Mouse (Mus musculus) lung, postnatal 0 days (tissue): ENCODE data around the gene Arhgef11. TPM values are rescaled to one million over a fixed set of nuclear protein-coding genes. Genes with fewer than 3 reads are reported as not detected.

Experiments used
- ATAC-seq: fragments of 200-750 bp; cut with Nextera tagmentation; 2 replicates; pipeline ENCODE4 v1.8.0; 2017; ENCODE audit warnings: moderate library complexity
- DNase-seq: peaks from one replicate; pipeline ENCODE4 v3.0.0-alpha.2; 2016; ENCODE audit warnings: low spot score
- H3K27ac ChIP-seq: fragments of 300-500 bp; sonication (generic); 2 replicates; pipeline ENCODE4 v1.5.1; 2014; ENCODE audit warnings: antibody characterized with exemption, mild to moderate bottlenecking, low read length, mixed read lengths
- H3K27me3 ChIP-seq: fragments of 300-500 bp; sonication (generic); replicated peaks from 2 replicates; pipeline ENCODE4 v1.6.1; 2014; ENCODE audit warnings: low read length, mixed read lengths; ENCODE audit not compliant: insufficient read depth
- H3K36me3 ChIP-seq: fragments of 300-500 bp; sonication (generic); 2 replicates; pipeline ENCODE4 v1.6.1; 2014; ENCODE audit warnings: low read length, mixed read lengths; ENCODE audit not compliant: insufficient read depth
- H3K4me1 ChIP-seq: fragments of 300-500 bp; sonication (generic); 2 replicates; pipeline ENCODE4 v1.6.1; 2014; ENCODE audit warnings: antibody characterized with exemption, low read depth, low read length, mixed read lengths; ENCODE audit not compliant: insufficient read depth
- H3K4me2 ChIP-seq: fragments of 300-500 bp; sonication (generic); replicated peaks from 2 replicates; pipeline ENCODE4 v1.6.1; 2014; ENCODE audit warnings: low read depth, mild to moderate bottlenecking, low read length, moderate library complexity, mixed read lengths
- H3K4me3 ChIP-seq: fragments of 300-500 bp; sonication (generic); 2 replicates; pipeline ENCODE4 v1.5.1; 2014; ENCODE audit warnings: low read depth, low read length
- H3K9ac ChIP-seq: fragments of 300-500 bp; sonication (generic); replicated peaks from 2 replicates; pipeline ENCODE4 v1.6.1; 2014; ENCODE audit warnings: low read depth, mild to moderate bottlenecking
- H3K9me3 ChIP-seq: fragments of 300-500 bp; sonication (generic); 2 replicates; pipeline ENCODE4 v1.6.1; 2016; ENCODE audit warnings: low read length, mixed read lengths
- CTCF ChIP-seq: IDR thresholded peaks from 2 replicates; pipeline ENCODE4 v1.5.1; 2016; ENCODE audit warnings: antibody characterized with exemption, mild to moderate bottlenecking
- EP300 ChIP-seq: IDR thresholded peaks from 2 replicates; pipeline ENCODE4 v1.6.1; 2016; ENCODE audit warnings: antibody characterized with exemption, mild to moderate bottlenecking, control low read depth
- WGBS: fragments of 180-500 bp; shearing (Covaris S2); extraction: QIAGEN DNeasy Blood & Tissue Kit; methylation state at CpG from one replicate; pipeline ENCODE4 v1.1.7; 2014; 5-methylcytosine and 5-hydroxymethylcytosine counted together
- microRNA-seq: library from miRNA; unstranded; fragments of <30 nt; microRNA quantifications from one replicate; pipeline ENCODE4, GENCODE M21; 2016
- polyA plus RNA-seq: library from polyadenylated mRNA; unstranded; fragments of >200 nt; fragmentation: Nextera tagmentation; extraction: Ambion mirVana; gene quantifications from 2 replicates; pipeline ENCODE4 v1.2.1, GENCODE M21; 2015

Arhgef11 gene
- polyA plus RNA-seq, 1 experiment from 2014 or later, result 9.8 TPM

GRCm38 (mm10) chr3:87785626-87786214, 168.4 kb downstream of the Arhgef11 start:
- no peak overlapping the region for H3K4me2 ChIP-seq
- no peak overlapping the region for H3K9ac ChIP-seq
- H3K27me3 ChIP-seq, result no peaks in the 10 kb centered on the region
- 40% methylated on average over 6 of the region's 6 CpGs for WGBS
- H3K9me3 ChIP-seq, result no peaks in the 10 kb centered on the region
- DNase-seq, result peak; percentile 25
- no peak overlapping the region for H3K27ac ChIP-seq
- H3K4me1 ChIP-seq, result no peaks in the 10 kb centered on the region
- no peaks in the 10 kb centered on the region for H3K36me3 ChIP-seq
- TF ChIP-seq EP300 (no peak), CTCF (no peak)
- no peak overlapping the region for H3K4me3 ChIP-seq
- ATAC-seq, result peak; percentile 43; the same call in 1 of the 2 replicates

Small RNAs within 50 kb of the gene (microRNA-seq; reads per million reads assigned to microRNA genes)
- gene Gm24109, result not detected

Other genes starting within 250 kb of the Arhgef11 start
- gene Fcrl1, start 241.2 kb upstream of the Arhgef11 start, polyA plus RNA-seq, result 0.35 and 0.60 TPM in 2 replicates
- not detected in 2 replicates for gene Fcrl5, start 181.8 kb upstream of the Arhgef11 start, polyA plus RNA-seq
- gene Etv3, start 92.2 kb upstream of the Arhgef11 start, polyA plus RNA-seq, result 13.8 and 15.6 TPM in 2 replicates
- gene Lrrc71, start 131.1 kb downstream of the Arhgef11 start, polyA plus RNA-seq, result 8.9 and 9.3 TPM in 2 replicates
- gene Ntrk1, start 177.6 kb downstream of the Arhgef11 start, polyA plus RNA-seq, result 4.1 and 4.2 TPM in 2 replicates
- gene Insrr, start 179.4 kb downstream of the Arhgef11 start, polyA plus RNA-seq, result 0.02 and 0.12 TPM in 2 replicates
- gene Pear1, start 206.7 kb downstream of the Arhgef11 start, polyA plus RNA-seq, result 20.8 and 21.4 TPM in 2 replicates
- gene Sh2d2a, start 229.2 kb downstream of the Arhgef11 start, polyA plus RNA-seq, result 0.25 and 0.29 TPM in 2 replicates